Mouse (Mus musculus): ENCODE results near the gene Rbfox3.

DNA sequence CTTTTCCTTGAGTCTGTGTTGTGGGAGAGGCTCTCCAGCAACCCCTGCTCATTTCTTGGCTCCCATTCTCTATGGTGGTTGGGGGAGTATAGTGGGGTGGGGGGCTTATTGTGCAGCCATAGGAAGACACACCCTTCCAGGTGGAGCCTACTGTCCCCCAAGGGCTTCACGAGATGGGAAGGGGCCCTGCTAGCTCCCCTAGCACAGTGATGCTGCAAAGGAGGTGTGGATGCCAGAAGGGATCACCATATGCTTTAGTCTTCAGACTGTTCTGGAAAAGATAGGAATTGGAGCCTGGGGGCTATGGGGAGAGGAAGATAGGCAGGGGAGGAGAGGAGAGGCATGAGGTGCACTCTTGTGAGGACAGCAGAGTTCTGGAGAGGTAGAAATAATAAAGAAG lies 153.9 kb downstream of the Rbfox3 start:
- TF ChIP-seq POLR2A (IDR thresholded peaks at IDR 0.05; ENCODE audit: low read depth, low read length) (no peak), CTCF (IDR thresholded peaks at IDR 0.05; ENCODE audit: extremely low read depth, insufficient read length, insufficient replicate concordance, low read depth, low read length) (no peak)

All from small intestine, adult 2 months (tissue).